Mouse (Mus musculus): Measurements from ENCODE around the gene Vti1a.
A peak's percentile ranks its signal among the peaks of the same experiment; 100 is the strongest.

Gene Vti1a

DNA sequence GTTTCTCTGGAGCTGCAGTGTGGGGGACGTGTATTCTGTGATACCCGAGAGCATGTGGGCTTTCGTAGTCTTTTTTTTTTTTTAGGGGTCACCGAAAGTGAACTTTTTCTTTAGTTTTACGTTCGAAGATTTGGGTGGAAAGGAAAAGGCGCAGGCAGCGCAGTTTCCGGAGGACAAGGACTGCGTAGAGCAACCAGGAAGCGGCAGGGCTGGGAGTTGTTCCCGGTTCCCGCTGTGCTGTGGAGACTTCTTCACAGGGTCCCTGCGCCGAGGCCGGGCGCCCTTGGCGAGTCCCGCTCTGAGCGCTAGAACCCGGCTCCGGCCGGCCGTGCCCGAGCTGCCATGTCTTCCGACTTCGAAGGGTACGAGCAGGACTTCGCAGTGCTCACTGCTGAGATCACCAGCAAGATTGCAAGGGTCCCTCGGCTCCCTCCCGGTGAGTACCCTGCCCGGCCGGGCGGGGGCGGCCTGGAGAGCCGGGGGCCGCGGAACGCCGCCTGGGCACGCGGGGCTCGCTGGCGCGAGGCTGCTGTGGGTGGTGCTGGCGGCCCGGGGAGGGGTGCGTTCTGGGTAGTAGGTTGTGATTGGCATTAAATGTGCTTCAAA is at the start of gene Vti1a:
TSS of gene Vti1a (plus strand) at position 187 of the 606 bp plus-strand sequence.
- peak; percentile 86 for DNase-seq

DNA sequence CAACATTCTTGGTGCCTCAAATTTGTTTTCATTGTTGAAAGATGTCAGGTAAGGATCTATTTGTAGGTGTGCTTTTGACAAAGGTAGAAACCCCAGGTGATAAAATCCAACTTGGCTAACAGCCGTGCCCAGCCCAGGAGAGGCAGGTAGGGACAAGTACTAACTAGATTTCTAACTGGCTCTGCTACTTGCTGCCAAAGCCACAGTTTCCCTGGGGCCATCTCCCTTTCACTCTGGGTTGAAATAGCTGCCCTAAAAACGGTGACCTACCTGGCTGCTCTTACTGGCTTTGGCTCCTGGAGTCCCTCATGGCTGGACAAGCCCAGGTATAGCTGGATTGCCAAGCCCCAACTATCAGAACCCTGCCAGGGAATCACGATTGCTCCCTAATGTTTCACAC is 49.3 kb upstream of the Vti1a start:
- DNase-seq, result no peak

DNA sequence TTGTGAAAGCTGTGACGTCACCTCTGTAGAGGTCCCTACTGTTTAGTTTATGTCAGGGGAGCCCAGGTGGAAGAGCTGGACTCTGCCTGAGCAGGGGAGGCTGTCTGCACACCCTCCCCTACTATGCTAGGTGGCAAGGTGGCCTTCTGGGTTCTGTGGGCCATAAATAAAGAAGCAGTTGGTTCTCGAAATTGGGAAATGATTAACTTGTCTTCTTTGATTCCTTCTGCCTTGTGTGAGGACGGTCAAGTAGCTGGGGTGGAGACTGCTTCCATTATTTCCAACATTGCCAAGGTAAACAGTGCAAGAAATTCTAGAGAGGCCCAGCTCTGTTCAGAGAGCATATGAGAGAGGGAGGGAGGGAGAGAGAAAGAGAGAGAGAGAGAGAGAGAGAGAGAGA is 47.9 kb upstream of the Vti1a start:
- no peak for DNase-seq

DNA sequence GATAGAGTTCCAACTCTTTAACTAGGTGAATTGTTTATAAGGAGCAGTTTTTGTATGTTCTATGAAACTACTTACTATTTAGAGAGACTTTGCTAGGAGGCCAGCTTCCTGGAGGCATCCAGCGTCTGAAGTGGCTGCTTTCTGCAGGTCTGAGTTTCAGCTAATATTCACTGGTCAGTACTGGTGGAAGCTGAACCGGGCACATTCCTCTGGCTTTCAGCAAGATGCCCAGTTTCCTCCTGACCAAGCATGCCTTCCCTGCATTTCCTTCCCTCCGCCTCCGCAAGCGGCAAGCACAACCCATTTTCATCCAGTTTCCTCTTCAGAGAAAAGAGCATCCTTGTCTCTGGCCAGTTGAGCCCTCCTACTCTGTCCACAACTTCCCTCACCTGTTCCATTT is 47.0 kb upstream of the Vti1a start:
- DNase-seq, result no peak

DNA sequence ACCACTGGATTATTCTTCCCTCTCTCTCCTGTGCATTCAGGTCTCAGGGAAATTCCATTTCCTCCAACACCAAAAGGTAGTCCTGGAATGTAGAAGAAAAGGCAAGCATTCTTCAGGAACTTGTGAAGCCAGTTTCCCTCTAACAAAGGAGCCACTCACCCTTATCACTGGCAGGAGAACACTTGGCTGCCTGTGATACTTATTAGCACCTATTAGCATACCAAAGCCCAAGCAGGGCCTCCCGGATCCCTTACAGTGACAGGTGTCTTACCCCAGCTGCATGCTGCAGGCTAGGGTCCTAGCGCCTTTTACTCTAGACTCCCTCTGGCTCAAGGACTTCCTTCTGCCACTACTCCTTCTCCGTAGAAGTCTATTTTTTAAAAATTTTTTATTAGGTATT is 44.6 kb upstream of the Vti1a start:
- DNase-seq, result no peak

DNA sequence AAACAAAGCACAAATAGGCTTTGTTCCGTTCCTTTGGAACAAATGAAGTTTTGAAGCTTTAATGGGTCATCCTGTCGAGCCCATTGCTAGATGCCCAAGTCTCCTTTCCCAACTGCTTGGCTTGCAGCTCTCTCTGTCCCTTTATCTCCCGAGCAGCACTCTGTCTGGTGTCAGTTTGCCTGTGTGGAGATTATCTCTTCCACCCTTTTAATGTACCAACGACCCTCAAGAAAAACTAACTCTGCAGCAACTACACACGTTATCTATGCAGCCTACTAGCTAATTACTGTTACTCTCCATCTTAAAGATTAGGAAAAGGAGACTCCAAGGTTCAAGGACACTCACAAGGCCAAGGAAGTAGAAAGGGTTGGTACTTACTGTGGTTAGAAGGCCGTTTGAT is 42.8 kb upstream of the Vti1a start:
- DNase-seq, result no peak

DNA sequence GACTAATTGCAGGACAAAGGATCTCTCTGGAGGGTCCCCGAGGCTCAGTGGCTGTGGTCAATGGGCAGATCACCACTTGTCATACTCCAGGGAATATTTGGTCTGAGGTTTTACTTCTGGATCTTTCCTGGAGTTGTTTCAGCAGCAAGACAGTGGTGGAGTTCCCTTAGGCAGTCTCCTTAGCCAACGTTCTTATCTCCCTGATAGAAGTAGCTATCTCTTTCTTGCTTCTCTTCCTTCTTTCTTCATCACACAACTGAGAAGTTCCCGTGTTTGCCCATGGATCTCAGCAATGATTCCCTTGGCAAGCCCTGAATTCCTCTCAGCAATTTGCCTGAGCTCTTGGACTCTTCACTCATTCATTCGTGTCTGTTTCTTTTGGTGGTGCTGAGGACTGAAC is 40.0 kb upstream of the Vti1a start:
- no peak for DNase-seq

DNA sequence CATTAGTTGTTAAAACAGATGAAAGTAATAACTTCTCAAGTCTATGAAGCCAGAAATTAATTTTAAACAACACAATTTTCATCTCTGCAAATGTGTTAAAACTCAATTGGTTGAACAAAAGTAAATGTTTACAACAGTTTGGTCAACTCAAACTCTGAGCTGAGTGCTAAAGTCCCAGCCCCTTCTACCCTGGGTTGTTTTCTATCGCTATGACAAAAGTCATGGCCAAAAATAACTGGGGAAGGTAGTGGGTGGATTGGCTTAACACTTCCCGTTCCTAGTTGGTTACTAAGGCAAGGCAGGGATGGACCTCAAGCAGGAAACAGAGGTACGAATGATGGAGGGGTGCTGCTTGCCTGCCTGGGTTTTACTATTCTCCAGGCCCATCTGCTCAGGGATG is 39.3 kb upstream of the Vti1a start:
- DNase-seq, result no peak

DNA sequence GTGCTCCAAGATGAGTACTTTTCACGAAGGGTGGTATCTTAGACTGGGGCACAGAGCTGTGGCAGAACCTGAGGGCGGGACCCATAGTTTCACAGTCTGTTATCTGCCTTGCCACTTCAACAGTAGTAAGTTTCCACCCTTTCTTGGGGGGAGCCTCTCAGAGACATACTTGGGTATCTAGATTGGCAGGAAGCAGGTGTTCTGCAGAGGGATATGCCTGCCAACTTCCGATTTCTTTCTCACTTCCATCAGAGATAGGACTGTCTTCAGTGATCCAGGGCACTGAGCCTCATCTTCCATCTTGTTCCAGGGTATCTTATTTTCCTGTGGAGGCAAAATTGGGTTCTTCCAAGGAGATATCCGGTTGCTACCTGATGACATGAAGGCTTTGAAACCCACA is 32.0 kb upstream of the Vti1a start:
- no peak for DNase-seq

DNA sequence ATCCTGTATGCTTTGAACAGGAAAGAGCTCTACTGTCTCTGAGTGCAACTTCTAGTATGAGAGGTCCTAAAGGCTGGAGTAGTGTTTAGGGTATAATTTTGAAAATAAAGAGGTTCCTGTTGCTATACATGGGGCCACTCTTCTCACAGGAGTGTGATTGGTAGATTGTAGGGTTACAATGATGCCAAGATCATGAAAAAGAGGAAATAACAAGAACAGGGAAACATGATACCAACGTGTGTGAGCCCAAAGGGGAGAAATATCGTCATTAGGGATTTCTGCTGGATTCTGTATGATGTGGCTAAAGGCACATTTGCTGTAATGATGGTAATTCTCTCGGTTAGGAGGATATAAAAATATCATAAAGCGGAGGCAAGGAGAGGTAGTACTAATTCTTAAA is 30.1 kb upstream of the Vti1a start:
- DNase-seq, result no peak

DNA sequence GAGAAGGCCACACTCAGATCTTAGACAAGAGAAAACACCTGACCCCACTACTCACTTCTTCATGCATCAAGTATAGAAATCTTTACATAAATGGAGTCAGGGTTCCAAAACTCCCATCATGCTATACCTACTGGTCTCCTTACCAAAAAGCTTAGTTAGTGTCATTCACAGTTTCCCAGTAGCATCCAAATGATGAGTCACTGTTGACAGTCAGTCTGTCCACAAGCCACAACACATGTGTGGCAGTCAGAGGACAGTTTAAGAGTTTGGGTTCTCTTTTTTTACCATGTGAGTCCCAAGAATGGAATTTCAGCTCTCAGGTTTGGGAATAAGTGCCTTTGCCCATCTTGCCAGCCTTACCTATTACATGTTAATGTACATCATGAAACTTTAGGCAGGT is 27.1 kb upstream of the Vti1a start:
- DNase-seq, result no peak

DNA sequence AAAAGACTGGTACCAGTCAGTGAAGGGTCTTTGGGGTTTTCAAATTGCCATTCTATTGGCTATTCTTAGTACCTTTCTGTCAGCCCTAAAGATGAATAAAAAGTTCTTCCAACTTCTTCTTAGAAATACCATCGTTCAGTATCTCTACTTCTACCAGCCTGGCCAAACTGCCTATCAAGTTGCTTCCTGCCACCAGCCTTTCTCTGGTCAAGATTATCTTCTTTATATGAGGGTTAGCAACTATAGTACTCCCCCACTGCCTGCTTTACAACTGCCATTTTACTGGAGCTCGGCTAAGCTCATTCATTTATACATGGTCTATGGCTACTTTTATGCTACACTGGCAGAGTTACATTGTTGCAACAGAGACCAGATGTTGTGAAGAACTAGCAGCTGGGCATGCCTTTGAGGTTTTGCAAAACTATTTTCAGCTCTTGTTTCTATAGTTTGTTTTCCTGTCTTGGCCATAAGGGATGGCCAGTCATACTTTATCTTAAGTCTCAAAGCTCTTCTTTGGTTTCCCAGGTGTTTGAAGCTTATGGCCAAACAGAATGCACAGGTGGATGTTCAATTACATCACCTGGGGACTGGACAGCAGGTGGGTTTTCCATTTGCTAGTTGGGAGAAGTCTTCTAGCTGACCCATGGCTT is 25.3 kb upstream of the Vti1a start:
- no peak for DNase-seq

DNA sequence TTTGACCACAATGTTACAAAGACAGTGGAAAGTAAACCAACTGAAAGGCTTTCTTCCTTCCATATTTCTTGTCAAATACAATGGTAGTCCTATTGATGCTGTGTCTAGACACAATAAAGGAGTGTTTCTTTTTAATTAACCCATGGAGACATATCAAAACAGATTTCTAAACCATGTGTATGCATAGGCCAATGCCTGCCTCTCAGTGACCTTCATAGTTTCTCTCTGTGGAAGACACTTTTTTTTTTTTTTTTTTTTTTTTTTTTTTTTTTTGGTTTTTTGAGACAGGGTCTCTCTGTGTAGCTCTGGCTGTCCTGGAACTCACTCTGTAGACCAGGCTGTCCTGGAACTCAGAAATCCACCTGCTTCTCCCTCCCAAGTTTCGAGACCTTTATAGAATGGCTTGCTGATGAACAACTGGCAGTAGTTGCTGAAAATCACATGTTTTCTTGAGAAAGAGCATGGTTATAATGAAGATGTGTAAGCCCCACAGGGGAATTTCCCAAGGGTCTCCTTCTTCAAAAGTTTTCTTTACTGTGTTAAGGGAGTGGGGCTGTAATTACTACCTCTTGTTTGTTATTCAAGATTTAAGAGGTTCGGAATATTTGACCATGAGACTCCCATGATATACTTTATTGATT is 23.8 kb upstream of the Vti1a start:
- no peak for DNase-seq

DNA sequence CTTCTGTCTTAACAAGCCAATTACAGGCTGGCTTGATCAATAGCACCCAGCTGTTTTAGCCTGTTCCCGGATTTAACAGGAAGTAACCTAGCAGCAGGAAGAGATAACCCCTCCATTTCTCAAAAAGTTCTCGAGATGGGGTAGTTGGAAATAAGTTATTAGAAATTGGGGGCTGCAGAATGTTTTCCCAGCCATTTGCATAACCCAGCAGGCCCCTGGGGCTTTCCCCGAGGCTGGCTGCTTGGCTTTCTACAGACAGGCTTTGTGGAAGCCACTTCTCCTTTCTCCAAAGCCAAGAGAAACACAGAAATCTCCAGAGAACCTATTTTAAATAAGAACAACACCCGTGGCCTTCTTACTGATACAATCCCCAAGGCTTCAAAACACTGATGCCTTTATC is 22.9 kb upstream of the Vti1a start:
- no peak for DNase-seq

DNA sequence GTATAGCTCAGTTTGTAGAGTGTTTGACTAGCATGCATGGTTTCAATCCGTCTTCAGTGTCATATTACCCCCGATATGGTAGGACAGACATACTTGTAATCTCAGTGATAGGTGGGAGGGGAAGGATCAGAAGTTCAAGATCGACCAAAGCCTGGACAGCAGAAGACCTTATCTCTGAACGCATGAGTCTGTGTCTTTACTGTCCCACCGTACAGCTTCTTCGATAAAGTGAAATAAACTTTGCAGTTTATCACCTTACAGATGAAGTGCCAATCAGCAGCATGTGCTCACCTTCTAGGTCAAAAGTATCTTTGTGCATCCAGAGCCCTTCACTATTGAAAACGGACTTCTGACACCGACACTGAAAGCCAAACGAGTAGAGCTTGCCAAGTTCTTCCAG is 21.0 kb upstream of the Vti1a start:
- DNase-seq, result no peak

DNA sequence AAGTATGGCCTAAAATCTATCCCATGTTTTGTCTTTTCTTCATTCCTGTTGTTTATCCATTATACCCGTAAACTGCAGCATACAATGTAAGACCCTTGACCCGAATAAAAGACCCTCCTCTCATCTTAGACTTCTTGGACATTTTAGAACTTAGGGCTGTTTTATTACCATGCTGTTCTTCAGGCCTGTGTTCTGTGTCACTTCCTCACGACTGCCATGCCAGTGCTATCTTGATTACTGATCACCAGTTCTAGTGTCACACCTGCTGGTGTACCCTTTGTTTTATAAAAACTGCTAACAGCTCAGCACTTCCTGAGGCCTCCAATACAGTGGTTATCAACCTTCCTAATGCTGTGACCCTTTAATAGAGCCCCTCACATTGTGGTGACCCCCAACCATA is 20.5 kb upstream of the Vti1a start:
- DNase-seq, result no peak

DNA sequence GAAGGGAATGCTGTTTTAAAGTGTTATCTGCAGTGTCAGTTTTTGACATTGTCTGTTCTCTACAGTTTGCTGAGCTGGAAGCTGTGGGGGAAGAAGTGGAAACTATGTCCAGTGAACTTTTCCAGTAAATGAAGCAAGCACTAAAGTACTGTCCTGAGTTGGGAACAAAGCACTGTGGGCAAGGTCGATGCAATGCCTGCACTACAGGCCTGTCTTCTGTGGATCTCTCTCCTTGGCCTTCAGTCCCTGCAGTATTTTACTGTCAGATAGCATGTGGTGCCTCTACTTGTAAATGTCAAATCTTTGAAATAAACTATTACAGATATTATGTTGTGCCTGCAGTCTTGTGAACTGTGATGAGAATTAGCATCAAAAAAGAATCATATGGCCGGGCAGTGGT is 19.8 kb upstream of the Vti1a start:
- DNase-seq, result no peak

DNA sequence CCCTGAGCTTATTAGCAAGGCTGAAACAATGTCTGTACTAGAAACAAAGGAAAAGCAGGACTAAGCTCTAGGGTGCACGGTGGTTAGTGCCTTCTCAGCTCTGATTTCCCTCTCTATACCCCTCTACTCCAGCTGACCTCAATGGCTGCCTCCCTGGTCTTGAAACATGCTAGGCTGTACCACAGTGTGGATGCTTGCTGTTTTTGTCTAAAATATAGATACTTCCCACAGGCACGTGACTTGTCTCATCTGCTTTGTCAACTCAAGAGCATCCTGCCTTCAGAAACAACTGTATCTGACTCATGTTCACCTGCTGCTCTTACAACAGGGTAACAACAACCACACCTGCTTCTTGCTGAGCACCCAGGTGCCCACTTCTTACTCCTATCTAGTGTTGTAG is 18.6 kb upstream of the Vti1a start:
- DNase-seq, result no peak

DNA sequence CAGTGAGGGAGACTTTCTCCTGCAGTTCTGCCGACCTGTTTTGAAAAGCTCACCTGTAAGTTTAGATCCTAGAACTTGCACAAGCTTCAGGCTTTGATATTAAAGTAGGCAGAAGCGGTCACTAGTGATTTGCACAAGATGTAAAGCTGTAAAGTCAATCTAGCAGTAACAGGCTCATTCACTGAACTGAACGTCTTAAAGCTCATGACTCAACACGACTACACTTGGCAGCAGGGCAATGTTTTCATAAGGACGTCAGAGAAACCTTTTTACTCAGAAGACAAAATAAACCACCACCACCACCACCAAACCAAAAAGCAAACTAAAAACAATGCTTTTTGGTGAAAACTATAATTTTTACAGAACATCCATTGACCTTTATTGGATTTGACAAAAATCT is 18.1 kb upstream of the Vti1a start:
- DNase-seq, result no peak

DNA sequence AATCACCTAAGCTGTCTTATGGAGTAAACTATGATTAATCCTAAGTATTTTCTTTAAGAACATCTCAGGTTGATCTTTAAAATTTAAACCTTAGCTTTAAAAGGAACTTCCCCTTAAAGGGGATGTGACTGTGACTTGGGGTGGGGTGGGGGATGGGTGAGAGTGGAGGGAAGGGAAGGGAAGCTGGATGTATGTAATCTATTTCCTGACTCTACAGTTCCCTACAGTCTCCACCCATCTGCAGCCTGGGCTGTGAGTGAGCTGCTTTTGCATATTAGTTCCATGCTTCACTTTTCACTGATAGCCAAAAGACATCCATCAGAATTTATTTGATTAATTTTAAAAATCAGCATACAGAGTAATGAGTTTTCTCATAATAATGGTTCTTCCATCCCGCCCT is 16.7 kb upstream of the Vti1a start:
- no peak for DNase-seq

DNA sequence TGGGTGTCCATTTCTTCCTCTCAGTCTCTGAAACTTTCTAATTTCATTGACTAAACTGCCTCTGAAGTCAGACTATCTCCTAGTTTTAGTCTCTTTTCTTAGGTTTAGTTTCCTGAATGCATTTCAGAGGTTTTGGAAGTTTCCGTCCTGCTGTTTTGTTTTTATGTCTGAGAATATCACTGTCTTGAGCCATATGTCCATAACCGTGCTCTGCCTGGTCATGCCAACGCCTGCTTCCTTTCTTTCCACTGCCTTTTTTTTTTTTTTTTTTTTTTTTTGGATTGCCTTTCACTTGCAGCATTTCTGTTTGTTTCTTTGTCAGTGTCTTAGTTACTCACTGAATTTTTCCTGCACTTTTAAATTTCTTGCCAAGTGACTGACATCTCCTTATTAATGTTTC is 15.6 kb upstream of the Vti1a start:
- no peak for DNase-seq

DNA sequence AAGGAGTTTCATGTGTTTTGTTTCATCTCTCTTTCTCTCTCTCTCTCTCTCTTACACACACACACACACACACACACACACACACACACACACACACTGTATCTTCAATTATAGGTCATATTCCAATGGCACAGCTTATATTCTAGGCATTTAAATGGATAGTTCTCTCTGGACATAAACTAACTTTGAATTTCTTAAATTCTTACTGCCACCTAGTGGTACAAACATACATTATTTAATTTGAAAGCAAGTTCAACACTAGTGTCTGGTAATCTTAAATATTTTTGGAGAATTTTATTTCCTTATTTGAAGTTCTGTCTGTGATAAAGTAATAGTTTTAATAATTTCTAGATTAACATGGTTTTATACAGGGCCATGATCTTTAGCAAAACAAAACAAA is 11.1 kb upstream of the Vti1a start:
- no peak for DNase-seq

DNA sequence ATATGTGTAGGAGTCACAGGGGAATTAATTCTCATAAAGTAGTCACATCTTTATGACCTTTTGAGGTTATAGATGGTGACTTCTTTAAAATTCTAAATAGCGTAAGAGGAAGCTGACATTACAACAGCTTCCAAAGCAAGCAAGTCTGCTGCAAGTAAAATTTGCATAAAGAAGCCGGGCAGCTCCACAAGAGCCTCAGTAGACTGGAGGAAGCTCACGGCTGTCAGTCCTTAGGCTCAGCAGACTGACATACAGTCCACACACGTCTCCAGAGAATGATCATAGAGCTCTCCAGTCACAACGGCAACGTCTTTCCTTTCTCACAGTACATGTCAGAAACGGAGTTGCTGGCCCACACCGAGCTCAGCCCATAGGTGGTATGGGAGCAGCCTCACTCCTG is 4.2 kb upstream of the Vti1a start:
- no peak for DNase-seq

DNA sequence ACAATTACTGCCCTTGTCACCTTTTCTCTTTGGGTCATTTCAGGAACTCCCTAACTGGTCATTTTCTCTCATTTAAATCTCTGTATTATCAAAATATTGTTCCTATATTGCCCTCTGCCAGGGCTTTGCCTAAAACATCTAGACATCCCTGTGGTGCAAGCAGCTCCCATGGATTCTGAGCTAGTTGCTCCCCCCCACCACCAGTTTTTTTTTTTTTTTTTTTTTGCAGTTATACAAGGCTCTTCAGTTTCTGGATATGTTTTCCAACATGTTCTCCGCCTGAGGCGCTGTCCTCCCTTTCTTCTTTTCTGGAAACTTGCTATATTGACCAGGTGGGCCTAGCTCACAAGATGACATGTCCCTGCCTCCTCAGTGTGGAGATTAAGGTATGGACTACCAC is 2.4 kb upstream of the Vti1a start:
- DNase-seq, result no peak

Data from thymus, postnatal 25 days (tissue).